Mouse (Mus musculus) testis, adult 2 months (tissue): ENCODE data around the gene Gm44579. TPM values are rescaled to one million over a fixed set of nuclear protein-coding genes. Genes with fewer than 3 reads are reported as not detected.

Source experiments
- H3K27ac ChIP-seq: fragments of 200-500 bp; 2 replicates; pipeline ENCODE4 v1.5.1; 2012; ENCODE audit warnings: low read depth, low read length; ENCODE audit not compliant: control insufficient read depth, insufficient read depth
- H3K27me3 ChIP-seq: fragments of 200-500 bp; 2 replicates; pipeline ENCODE4 v1.6.1; 2012; ENCODE audit warnings: mild to moderate bottlenecking, low read length, moderate library complexity; ENCODE audit not compliant: control insufficient read depth, insufficient read depth
- H3K36me3 ChIP-seq: fragments of 200-500 bp; 2 replicates; pipeline ENCODE4 v1.6.1; 2012; ENCODE audit warnings: mild to moderate bottlenecking, low read length; ENCODE audit not compliant: control insufficient read depth, insufficient read depth
- H3K4me1 ChIP-seq: fragments of 200-500 bp; 2 replicates; pipeline ENCODE4 v1.6.1; 2012; ENCODE audit warnings: low read length; ENCODE audit not compliant: control insufficient read depth, insufficient read depth
- H3K4me3 ChIP-seq: fragments of 200-500 bp; 2 replicates; pipeline ENCODE4 v1.5.1; 2012; ENCODE audit warnings: low read depth, mild to moderate bottlenecking, low read length, moderate library complexity, mixed read lengths; ENCODE audit not compliant: control insufficient read depth
- CTCF ChIP-seq: fragments of 200-500 bp; IDR thresholded peaks from 2 replicates; pipeline ENCODE4 v1.5.1; 2012; ENCODE audit warnings: low read depth, mild to moderate bottlenecking, inconsistent platforms, low read length, moderate library complexity; ENCODE audit not compliant: control insufficient read depth, insufficient read depth, insufficient replicate concordance
- POLR2A ChIP-seq: fragments of 200-500 bp; IDR thresholded peaks from 2 replicates; pipeline ENCODE4 v1.6.1; 2012; ENCODE audit warnings: low read depth, mild to moderate bottlenecking, inconsistent platforms, low read length, moderate library complexity; ENCODE audit not compliant: control insufficient read depth
- polyA plus RNA-seq: library from polyadenylated mRNA; depleted of rRNA; stranded (reverse); fragments of >200 nt; gene quantifications from 2 replicates; pipeline ENCODE4 v1.2.3, GENCODE M21; 2012

The Gm44579 gene
- polyA plus RNA-seq, 1 experiment = not detected

DNA sequence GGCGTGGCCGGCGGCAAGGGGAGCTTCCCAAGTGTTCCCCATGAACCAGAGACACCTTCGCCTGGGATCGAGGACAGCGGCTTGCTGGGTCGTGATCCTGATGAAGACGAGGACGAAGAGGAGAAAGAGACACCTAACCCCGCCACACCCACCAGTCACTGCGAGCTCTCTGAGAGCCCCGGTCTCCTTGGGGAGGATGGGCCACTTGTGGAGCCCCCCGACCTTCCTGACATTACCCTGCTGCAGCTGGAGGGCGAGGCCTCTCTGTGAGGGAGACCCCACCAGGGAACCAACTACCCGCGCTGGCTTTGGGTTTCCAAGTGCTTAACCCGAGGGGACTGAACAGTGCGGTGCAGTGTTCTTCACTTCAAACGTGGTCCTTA, 52.2 kb downstream of the Gm44579 start:
- H3K4me3 ChIP-seq = peak overlapping the region; percentile 89
- H3K27ac ChIP-seq = no peak overlapping the region
- TF ChIP-seq CTCF (no peak), POLR2A (no peak; the same call in 1 of the 2 replicates)
- H3K36me3 ChIP-seq = no peaks in the 10 kb centered on the region
- peaks cover 2% of the 10 kb centered on the region; the same call in 1 of the 2 replicates for H3K4me1 ChIP-seq
- no peaks in the 10 kb centered on the region for H3K27me3 ChIP-seq

DNA sequence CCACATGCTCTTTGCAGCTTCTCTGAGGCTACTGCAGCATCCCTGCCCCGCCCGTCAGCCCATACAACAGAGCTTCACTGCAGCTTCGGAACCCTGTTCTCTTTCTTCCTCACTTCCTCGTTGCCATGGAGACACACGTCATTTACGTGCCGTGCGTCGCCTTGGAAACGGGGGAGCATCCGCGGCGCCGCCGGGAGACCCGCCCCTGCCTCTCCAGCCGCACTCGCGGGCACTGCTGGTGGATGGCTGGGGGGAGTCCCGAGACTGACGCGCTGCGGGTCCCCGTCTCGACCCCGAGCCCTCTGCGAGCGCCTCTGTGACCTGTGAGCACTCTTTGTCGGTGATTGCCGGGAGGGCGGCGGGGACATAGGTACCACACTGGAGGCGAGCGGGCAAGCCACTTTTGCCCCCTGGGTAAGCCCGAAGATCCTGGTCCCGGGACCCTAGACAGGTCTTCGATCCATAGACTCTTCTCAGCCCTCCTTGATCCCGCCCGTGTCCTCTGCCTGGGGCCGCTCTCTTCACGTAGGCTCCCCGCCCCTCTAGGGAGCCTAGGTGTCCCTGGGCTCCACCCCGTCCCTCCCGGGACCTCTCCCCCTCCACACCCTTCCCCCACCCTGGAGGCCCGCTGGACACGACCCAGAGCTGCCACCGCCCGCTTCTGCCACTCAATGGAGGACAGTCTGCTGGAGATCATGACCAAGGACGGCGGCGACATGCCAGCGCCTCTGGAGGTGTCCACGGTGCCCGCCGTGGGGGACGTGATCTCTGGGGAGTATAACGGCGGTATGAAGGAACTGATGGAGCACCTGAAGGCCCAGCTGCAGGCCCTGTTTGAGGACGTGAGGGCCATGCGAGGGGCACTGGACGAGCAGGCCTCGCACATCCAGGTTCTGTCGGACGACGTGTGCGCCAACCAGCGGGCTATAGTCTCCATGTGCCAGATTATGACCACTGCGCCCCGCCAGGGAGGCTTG, 52.8 kb downstream of the Gm44579 start:
- Histone ChIP-seq H3K4me1 (peaks cover 2% of the 10 kb centered on the region; the same call in 1 of the 2 replicates), H3K4me3 (peak overlapping the region; percentile 89), H3K27me3 (no peaks in the 10 kb centered on the region), H3K27ac (no peak overlapping the region), H3K36me3 (no peaks in the 10 kb centered on the region)
- TF ChIP-seq POLR2A = peak; percentile 50
- TF ChIP-seq CTCF = no peak

DNA sequence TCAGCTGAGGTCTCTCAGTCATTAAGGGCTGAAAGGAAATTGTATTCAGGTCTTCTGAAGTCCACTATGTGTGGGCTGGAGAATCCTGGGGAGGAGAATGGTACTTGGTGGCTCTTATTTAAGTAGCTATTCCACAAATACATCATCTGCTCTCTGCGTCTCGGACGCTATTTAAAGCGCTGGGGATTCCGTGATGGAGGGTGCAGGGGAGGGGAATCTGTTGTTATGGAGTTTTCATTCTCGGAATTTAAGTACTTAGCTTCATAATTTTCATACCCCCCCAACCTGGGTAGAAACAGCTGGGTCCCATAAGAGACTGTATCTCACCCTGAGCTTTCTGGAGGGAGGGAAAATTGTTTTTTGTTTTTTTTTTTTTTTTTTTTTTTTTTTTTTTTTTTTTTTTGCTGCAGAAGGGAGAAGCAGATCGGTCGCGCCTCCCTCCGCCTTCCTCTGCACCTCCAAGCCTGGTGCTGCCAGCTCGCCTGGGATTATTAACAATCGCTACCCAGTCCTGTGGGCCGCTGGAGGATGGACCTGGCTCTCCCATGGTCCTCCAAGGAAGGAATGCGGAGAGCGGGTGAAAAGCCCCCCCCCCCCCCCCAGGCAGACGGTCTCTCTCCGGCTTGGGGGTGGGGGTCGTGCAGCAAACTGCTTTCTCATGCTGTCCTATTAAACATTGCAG, 53.7 kb downstream of the Gm44579 start, which contains the start of gene Ccdc184:
Ccdc184 (plus strand) TSS at position 196 of the 682 bp plus-strand sequence.
- TF ChIP-seq CTCF (no peak), POLR2A (no peak)

DNA sequence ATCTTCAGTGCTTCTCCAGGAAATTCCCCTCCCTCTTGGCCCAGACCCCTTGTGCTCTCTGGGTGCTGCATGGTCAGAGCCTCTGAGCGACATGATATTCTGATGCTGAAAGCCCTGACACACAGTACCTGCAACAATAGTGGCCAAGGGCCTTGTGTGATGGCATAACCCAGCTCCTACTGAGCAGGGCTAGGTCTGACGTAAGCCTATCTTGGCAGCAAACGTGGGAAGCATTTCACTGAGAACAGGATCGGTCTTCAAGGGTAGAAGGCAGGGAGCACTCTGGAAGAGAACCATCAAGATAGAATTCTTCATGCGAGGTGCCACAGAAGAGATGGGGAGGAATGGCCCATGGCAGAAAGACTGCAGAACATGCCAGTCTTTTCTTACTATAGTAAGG, 55.3 kb downstream of the Gm44579 start, which contains the start of gene Asb8:
Asb8 (minus strand) TSS at position 101 of the 400 bp plus-strand sequence.
- H3K4me3 ChIP-seq = peak within 1 kb of the TSS; percentile 78
- H3K27me3 ChIP-seq = no peaks in the 10 kb centered on the region
- TF ChIP-seq POLR2A = peak; percentile 30; the same call in 1 of the 2 replicates
- no peak for TF ChIP-seq CTCF
- H3K27ac ChIP-seq = no peak within 1 kb of the TSS
- peaks cover 2% of the 10 kb centered on the region; the same call in 1 of the 2 replicates for H3K4me1 ChIP-seq
- no peaks in the 10 kb centered on the region for H3K36me3 ChIP-seq

More for the DNA sequence above, 53.7 kb downstream of the Gm44579 start, which contains the start of gene Ccdc184:
- Histone ChIP-seq H3K27ac (no peak within 1 kb of the TSS), H3K27me3 (no peaks in the 10 kb centered on the region), H3K4me1 (peaks cover 2% of the 10 kb centered on the region; the same call in 1 of the 2 replicates), H3K36me3 (no peaks in the 10 kb centered on the region), H3K4me3 (peak within 1 kb of the TSS; percentile 89)

DNA sequence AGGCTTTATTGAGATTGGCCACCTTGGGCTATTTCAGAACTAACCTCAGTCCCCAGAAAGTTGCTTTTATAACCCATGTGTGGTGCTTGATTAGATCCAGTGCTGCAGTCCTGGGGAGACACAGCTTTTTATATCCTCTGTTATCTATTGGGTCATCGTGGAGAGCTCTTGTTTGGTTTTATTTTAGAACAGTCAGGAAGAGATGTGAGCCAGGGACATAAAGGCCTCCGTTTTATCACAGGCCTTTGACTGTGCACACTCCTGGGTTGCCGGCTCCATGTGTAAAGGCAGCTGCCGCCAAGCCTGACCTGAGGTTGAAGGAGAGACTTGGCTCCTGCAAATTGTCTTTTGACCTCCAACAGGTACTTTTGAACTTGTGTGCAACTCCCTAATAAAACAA, 58.2 kb downstream of the Gm44579 start:
- Histone ChIP-seq H3K27me3 (no peaks in the 10 kb centered on the region), H3K27ac (no peak overlapping the region), H3K36me3 (no peaks in the 10 kb centered on the region), H3K4me3 (no peak overlapping the region), H3K4me1 (peaks cover under 1% of the 10 kb centered on the region; the same call in 1 of the 2 replicates)
- TF ChIP-seq POLR2A (no peak), CTCF (no peak)

DNA sequence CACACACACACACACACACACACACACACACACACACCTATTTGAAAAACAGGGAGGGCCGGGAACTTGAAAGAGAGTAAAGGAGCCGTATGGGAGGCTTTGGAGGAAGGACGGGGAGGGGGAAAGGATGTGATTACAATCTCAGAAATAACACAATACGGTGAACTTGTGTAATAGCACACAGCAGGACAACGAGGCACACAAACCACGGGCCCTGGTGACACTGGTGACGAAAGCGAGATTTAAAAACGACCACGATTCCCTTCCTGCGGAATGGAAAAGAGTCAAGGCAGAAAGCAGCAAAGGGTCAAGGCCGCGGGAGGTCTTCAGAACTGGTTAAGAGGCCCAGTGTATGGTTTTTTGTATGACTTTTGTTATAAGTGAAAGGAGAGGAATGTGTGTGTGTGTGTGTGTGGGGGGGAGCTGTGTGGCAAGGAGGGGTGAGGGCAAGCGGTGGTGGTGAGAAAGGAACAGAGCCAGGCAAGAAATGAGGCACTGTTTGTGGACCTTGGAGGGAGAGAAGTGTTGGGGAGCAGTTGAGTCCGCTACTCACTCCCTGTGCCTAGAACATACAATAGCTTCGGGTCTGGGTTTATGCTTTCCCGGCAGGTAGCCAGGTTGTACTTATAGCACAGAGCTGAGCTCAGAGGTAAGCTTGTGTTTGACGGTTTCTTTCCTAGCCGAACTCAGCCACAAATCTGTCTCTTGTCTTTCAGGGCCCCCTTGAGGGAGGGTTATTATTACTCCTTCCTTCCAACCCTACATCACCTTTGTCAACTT, 59.6 kb downstream of the Gm44579 start:
- TF ChIP-seq POLR2A (no peak), CTCF (no peak)
- no peak overlapping the region for H3K27ac ChIP-seq
- H3K4me3 ChIP-seq = no peak overlapping the region

DNA sequence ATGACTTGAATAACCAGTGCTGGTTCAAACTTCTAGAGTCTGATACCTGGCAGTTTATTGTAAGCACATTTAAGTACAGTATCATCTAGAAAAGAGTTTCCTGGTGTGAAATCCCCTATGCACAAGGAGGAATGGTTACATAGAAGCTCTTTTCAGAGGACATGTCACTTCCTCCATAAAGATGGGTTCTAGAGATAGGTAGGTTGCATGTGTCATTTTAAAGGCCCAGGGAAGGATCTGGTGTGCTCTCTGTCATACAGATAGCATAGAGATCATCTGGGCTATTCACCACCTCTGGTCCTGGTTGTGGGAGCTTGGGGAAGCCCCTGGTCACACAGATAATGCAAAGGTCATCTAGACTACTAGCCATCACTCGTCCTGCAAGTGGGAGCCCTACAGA, 63.5 kb downstream of the Gm44579 start:
- H3K27ac ChIP-seq = no peak overlapping the region
- no peaks in the 10 kb centered on the region for H3K27me3 ChIP-seq
- H3K36me3 ChIP-seq = no peaks in the 10 kb centered on the region
- no peak overlapping the region for H3K4me3 ChIP-seq
- no peaks in the 10 kb centered on the region for H3K4me1 ChIP-seq
- no peak for TF ChIP-seq POLR2A
- no peak for TF ChIP-seq CTCF

More for the DNA sequence above, 59.6 kb downstream of the Gm44579 start:
- Histone ChIP-seq H3K36me3 (no peaks in the 10 kb centered on the region), H3K4me1 (no peaks in the 10 kb centered on the region), H3K27me3 (no peaks in the 10 kb centered on the region)
